Comparison of ENCODE assay signal across 20 mouse cellular contexts in the genomic region with DNA sequence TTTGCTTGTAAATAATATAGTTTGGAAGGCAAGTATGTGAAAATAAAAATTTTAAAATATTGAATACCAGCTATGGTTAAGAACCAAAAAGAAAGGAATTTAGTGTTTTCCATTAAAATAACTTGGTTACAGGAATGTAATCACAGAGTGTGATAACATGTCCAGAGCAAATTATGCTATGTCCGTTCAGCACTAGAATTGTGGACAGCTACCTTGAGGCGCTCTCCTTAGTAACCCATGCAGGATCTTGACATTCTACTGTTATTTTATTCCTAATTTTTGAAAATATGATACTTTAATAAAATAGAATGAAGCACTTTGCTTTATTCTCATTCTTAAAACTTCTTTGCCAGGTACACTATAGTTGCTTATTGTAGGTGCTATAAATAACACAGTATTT. TPM values are rescaled to one million over a fixed set of nuclear protein-coding genes. Genes with fewer than 3 reads are reported as not detected.
DNase-seq lines count a peak whose midpoint lies in the region; ATAC-seq and TF ChIP-seq lines count a peak whose summit lies in the region.
"Had no signal": no experiment of that assay in that cellular context is flagged by ENCODE, and none has a peak within 500 bp of the region (broad histone marks: within the 10 kb centered on the region; RNA-seq: fewer than 3 reads in every experiment).

No protein-coding gene starts in this region.

- no peak overlapping the region for H3K9ac ChIP-seq in kidney, postnatal 0 days (ENCODE audit: low read depth, low read length)
- H3K9ac ChIP-seq in ES-E14 (ENCODE audit: insufficient read depth, low read depth, low read length, poor library complexity, severe bottlenecking) = no peak overlapping the region
- H3K9ac ChIP-seq: embryonic facial prominence, embryonic 15.5 days; kidney, embryonic 15.5 days; liver, embryonic 12.5 days had no signal

- H3K4me1 ChIP-seq in kidney, postnatal 0 days (replicated peaks; ENCODE audit: insufficient read depth, low read length) = no peaks in the 10 kb centered on the region
- H3K4me1 ChIP-seq in ES-E14 (ENCODE audit: control insufficient read depth in 2 of 2, insufficient read depth in 2 of 2, low read length in 2 of 2, poor library complexity in 1 of 2) = no peaks in the 10 kb centered on the region
- no peaks in the 10 kb centered on the region for H3K4me1 ChIP-seq in embryonic facial prominence, embryonic 10.5 days
- H3K4me1 ChIP-seq: embryonic facial prominence, embryonic 15.5 days; kidney, embryonic 15.5 days; liver, embryonic 12.5 days; megakaryocyte, embryonic 14.5 days had no signal

- in situ Hi-C loops in ES-E14 (cut with MboI; ENCODE audit: low sequenced_read_pairs in 2 of 2, unreplicated experiment in 2 of 2) = no loop called here

- no peak overlapping the region for H3K27ac ChIP-seq in kidney, postnatal 0 days
- no peak overlapping the region for H3K27ac ChIP-seq in ES-E14 (ENCODE audit: insufficient read depth, low read depth, low read length, poor library complexity, severe bottlenecking)
- no peak overlapping the region for H3K27ac ChIP-seq in embryonic facial prominence, embryonic 10.5 days (replicated peaks)
- H3K27ac ChIP-seq: embryonic facial prominence, embryonic 15.5 days; heart, adult 2 months; hindbrain, postnatal 0 days; kidney, embryonic 15.5 days; liver, embryonic 12.5 days had no signal

- 58% methylated on average over 2 of the region's 2 CpGs for WGBS in kidney, postnatal 0 days
- 65% methylated on average over 2 of the region's 2 CpGs for WGBS in embryonic facial prominence, embryonic 10.5 days

- no peaks in the 10 kb centered on the region for H3K36me3 ChIP-seq in kidney, postnatal 0 days (ENCODE audit: insufficient read depth, low read length)
- no peaks in the 10 kb centered on the region for H3K36me3 ChIP-seq in ES-E14 (ENCODE audit: control insufficient read depth, insufficient read depth, low read length, poor library complexity, severe bottlenecking)
- H3K36me3 ChIP-seq in embryonic facial prominence, embryonic 10.5 days (replicated peaks) = no peaks in the 10 kb centered on the region
- H3K36me3 ChIP-seq: embryonic facial prominence, embryonic 15.5 days; kidney, embryonic 15.5 days; liver, embryonic 12.5 days had no signal

- no peak for ATAC-seq in kidney, postnatal 0 days (replicated peaks; ENCODE audit: low FRiP score, low read depth)
- ATAC-seq: hindbrain, postnatal 0 days; liver, embryonic 12.5 days; lung, postnatal 0 days had no signal

- no peak overlapping the region for H3K4me2 ChIP-seq in kidney, postnatal 0 days (ENCODE audit: low read length)
- H3K4me2 ChIP-seq: embryonic facial prominence, embryonic 15.5 days; kidney, embryonic 15.5 days; liver, embryonic 12.5 days had no signal

- H3K27me3 ChIP-seq in kidney, postnatal 0 days (ENCODE audit: insufficient read depth, low read length) = no peaks in the 10 kb centered on the region
- no peaks in the 10 kb centered on the region for H3K27me3 ChIP-seq in embryonic facial prominence, embryonic 10.5 days (replicated peaks; ENCODE audit: low read depth, poor library complexity, severe bottlenecking)
- H3K27me3 ChIP-seq: CH12.LX; embryonic facial prominence, embryonic 15.5 days; kidney, embryonic 15.5 days; liver, embryonic 12.5 days; megakaryocyte, embryonic 14.5 days had no signal

- DNase-seq in kidney, postnatal 0 days (ENCODE audit: low spot score) = peak; percentile 46
- DNase-seq in kidney, adult 18-20 months = no peak
- DNase-seq in 416B (ENCODE audit: low read depth) (peak; percentile 11), ES-E14 (ENCODE audit: low read depth, low spot score) (peak; percentile 22)
- peak; percentile 22 for DNase-seq in embryonic facial prominence, embryonic 10.5 days (ENCODE audit: low spot score)
- no peak for DNase-seq in frontal cortex, postnatal 25 days (ENCODE audit: low spot score in 2 of 2)
- no peak for DNase-seq in yolk sac, embryonic 10.5 days (ENCODE audit: low spot score)
- DNase-seq: adrenal gland, postnatal 25 days; cerebellum, postnatal 14 days; heart, adult 2 months; right cerebral cortex, adult 18-20 months had no signal

- TF ChIP-seq CTCF in kidney, postnatal 0 days (IDR thresholded peaks at IDR 0.05; ENCODE audit: low read depth) = no peak

- no peak overlapping the region for H3K4me3 ChIP-seq in kidney, postnatal 0 days (replicated peaks; ENCODE audit: low read depth, low read length)
- H3K4me3 ChIP-seq in ES-E14 (ENCODE audit: insufficient read depth in 1 of 2, low read depth in 1 of 2, low read length in 2 of 2, poor library complexity in 1 of 2, severe bottlenecking in 1 of 2) = no peak overlapping the region
- H3K4me3 ChIP-seq in embryonic facial prominence, embryonic 10.5 days = no peak overlapping the region
- H3K4me3 ChIP-seq: embryonic facial prominence, embryonic 15.5 days; heart, adult 2 months; kidney, embryonic 15.5 days; liver, embryonic 12.5 days; megakaryocyte, embryonic 14.5 days had no signal

- no peaks in the 10 kb centered on the region for H3K9me3 ChIP-seq in kidney, postnatal 0 days (replicated peaks; ENCODE audit: low read length)
- no peaks in the 10 kb centered on the region for H3K9me3 ChIP-seq in ES-E14 (ENCODE audit: control insufficient read depth, insufficient read depth, low read depth, low read length)
- no peaks in the 10 kb centered on the region for H3K9me3 ChIP-seq in embryonic facial prominence, embryonic 10.5 days
- H3K9me3 ChIP-seq: embryonic facial prominence, embryonic 15.5 days; kidney, embryonic 15.5 days; liver, embryonic 12.5 days; megakaryocyte, embryonic 14.5 days had no signal

TF ChIP-seq in ES-E14, 5 proteins besides CTCF, POLR2A, EP300 and RAD21:
- TF ChIP-seq ZC3H11A (IDR thresholded peaks at IDR 0.05; ENCODE audit: borderline replicate concordance, low read depth, low read length) = no peak
- TF ChIP-seq CHD2 (IDR thresholded peaks at IDR 0.05; ENCODE audit: low read depth, low read length) = no peak
- no peak for TF ChIP-seq MAFK (IDR thresholded peaks at IDR 0.05; ENCODE audit: insufficient read depth, low read depth, low read length)
- no peak for TF ChIP-seq HCFC1 (IDR thresholded peaks at IDR 0.05; ENCODE audit: borderline replicate concordance, insufficient read depth, low read length)
- no peak for TF ChIP-seq ZNF384 (IDR thresholded peaks at IDR 0.05; ENCODE audit: low read depth, low read length)

RNA-seq across cellular contexts. Expression of a gene that starts 7.5 kb away (rescaled TPM):
- polyA plus RNA-seq in kidney, postnatal 0 days (2015; fragmentation: Nextera tagmentation; extraction: Ambion mirVana) = 1.7 and 2.0 TPM in 2 replicates
- 0.22 and 0.42 TPM in 2 replicates for total RNA-seq in ES-E14 (2012; rRNA removed)
- polyA plus RNA-seq in embryonic facial prominence, embryonic 10.5 days (2016; fragmentation: Nextera tagmentation; extraction: Ambion mirVana) = 3.6 and 5.1 TPM in 2 replicates
- total RNA-seq: monocyte, adult 5-6 weeks had no signal
- polyA plus RNA-seq: spleen, adult 2 months had no signal

Comparison
In these comparisons a context has a peak if more than half of its experiments do, and no peak if none do; other contexts are left out.
1. DNase-seq: peak in kidney, postnatal 0 days (single experiment), 416B (single experiment), ES-E14 (single experiment) and embryonic facial prominence, embryonic 10.5 days (single experiment); none in kidney, adult 18-20 months (single experiment), frontal cortex, postnatal 25 days (0 of 2) and yolk sac, embryonic 10.5 days (single experiment).